Mouse (Mus musculus) MEL (cell line): ENCODE measurements at regions not wholly inside any gene's neighbourhood (a gene's known extent, or its start where the extent isn't known, plus 50 kb on each side); places are given as distances from the start of the nearest gene placed in this dataset.

ENCODE experiments used
- DNase-seq: peaks from one replicate; pipeline ENCODE4 v3.0.0; 2011; ENCODE audit warnings: low read depth, low spot score
- H3K27ac ChIP-seq: 2 replicates; pipeline ENCODE4 v1.5.1; 2012; ENCODE audit warnings: low read depth, mild to moderate bottlenecking, control low read depth, low read length, moderate library complexity; ENCODE audit not compliant: control insufficient read depth
- H3K27me3 ChIP-seq, 2 experiments: fragments of 150-350 bp in 1 of 2; sonication (generic) in 1 of 2; 2 replicates each; pipeline ENCODE4 v1.6.1; 2012; ENCODE audit warnings: low read length in 2 of 2, mild to moderate bottlenecking in 2 of 2, improper control_type of control experiment in 1 of 2, moderate library complexity in 1 of 2; ENCODE audit not compliant: insufficient read depth in 2 of 2, control insufficient read depth in 1 of 2
- H3K36me3 ChIP-seq, 2 experiments: 2 replicates each; pipeline ENCODE4 v1.6.1; 2012 to 2014; ENCODE audit warnings: low read length in 2 of 2, improper control_type of control experiment in 1 of 2, inconsistent platforms in 1 of 2, mild to moderate bottlenecking in 1 of 2; ENCODE audit not compliant: insufficient read depth in 2 of 2, control insufficient read depth in 1 of 2
- H3K4me1 ChIP-seq, 2 experiments: fragments of 150-350 bp in 1 of 2; sonication (generic) in 1 of 2; 2 replicates each; pipeline ENCODE4 v1.6.1; 2012; ENCODE audit warnings: low read length in 2 of 2, improper control_type of control experiment in 1 of 2, mild to moderate bottlenecking in 1 of 2; ENCODE audit not compliant: insufficient read depth in 2 of 2, control insufficient read depth in 1 of 2
- H3K4me3 ChIP-seq, 2 experiments: fragments of 150-350 bp in 1 of 2; sonication (generic) in 1 of 2; 2 replicates each; pipeline ENCODE4 v1.5.1; 2012; ENCODE audit warnings: low read depth in 2 of 2, low read length in 2 of 2, mild to moderate bottlenecking in 2 of 2, moderate library complexity in 2 of 2, control low read depth in 1 of 2, improper control_type of control experiment in 1 of 2; ENCODE audit not compliant: control insufficient read depth in 1 of 2, insufficient read depth in 1 of 2
- H3K79me2 ChIP-seq: 2 replicates; pipeline ENCODE4 v1.6.1; 2012; ENCODE audit warnings: mild to moderate bottlenecking, low read length, moderate library complexity; ENCODE audit not compliant: control insufficient read depth, poor library complexity, insufficient read depth
- H3K9ac ChIP-seq: 2 replicates; pipeline ENCODE4 v1.6.1; 2012; ENCODE audit warnings: low read depth, mild to moderate bottlenecking, control low read depth, low read length, moderate library complexity; ENCODE audit not compliant: control insufficient read depth, poor library complexity, severe bottlenecking
- H3K9me3 ChIP-seq: fragments of 150-350 bp; sonication (generic); replicated peaks from 2 replicates; pipeline ENCODE4 v1.6.1; 2012; ENCODE audit warnings: mild to moderate bottlenecking, low read length, improper control_type of control experiment, moderate library complexity; ENCODE audit not compliant: insufficient read depth
- BHLHE40 ChIP-seq: IDR thresholded peaks from 2 replicates; pipeline ENCODE4 v1.6.1; 2012; ENCODE audit warnings: low read depth, mild to moderate bottlenecking, inconsistent platforms, low read length, improper control_type of control experiment, borderline replicate concordance
- E2F4 ChIP-seq: IDR thresholded peaks from 2 replicates; pipeline ENCODE4 v1.6.1; 2011; ENCODE audit warnings: low read depth, low read length, improper control_type of control experiment, borderline replicate concordance
- GABPA ChIP-seq: IDR thresholded peaks from 2 replicates; pipeline ENCODE4 v1.6.1; 2012; ENCODE audit warnings: low read depth, mild to moderate bottlenecking, inconsistent platforms, low read length, improper control_type of control experiment, moderate library complexity
- JUND ChIP-seq: IDR thresholded peaks from 2 replicates; pipeline ENCODE4 v1.6.1; 2011; ENCODE audit warnings: low read depth, mild to moderate bottlenecking, improper control_type of control experiment, low read length
- MAX ChIP-seq: IDR thresholded peaks from 2 replicates; pipeline ENCODE4 v1.6.1; 2011; ENCODE audit warnings: low read length, improper control_type of control experiment
- MXI1 ChIP-seq: IDR thresholded peaks from 2 replicates; pipeline ENCODE4 v1.6.1; 2011; ENCODE audit warnings: mild to moderate bottlenecking, low read depth, low read length, improper control_type of control experiment
- MYB ChIP-seq: IDR thresholded peaks from 2 replicates; pipeline ENCODE4 v1.6.1; 2011; ENCODE audit warnings: mild to moderate bottlenecking, low read depth, low read length, improper control_type of control experiment
- MYC ChIP-seq: IDR thresholded peaks from 2 replicates; pipeline ENCODE4 v1.6.1; 2011; ENCODE audit warnings: low read depth, mild to moderate bottlenecking, low read length, improper control_type of control experiment, moderate library complexity
- NELFE ChIP-seq: IDR thresholded peaks from 2 replicates; pipeline ENCODE4 v1.6.1; 2011; ENCODE audit warnings: low read depth, low read length, improper control_type of control experiment
- NRF1 ChIP-seq: IDR thresholded peaks from 2 replicates; pipeline ENCODE4 v1.6.1; 2014; ENCODE audit warnings: low read depth, mild to moderate bottlenecking, inconsistent platforms, low read length, improper control_type of control experiment, moderate library complexity; ENCODE audit not compliant: poor library complexity, insufficient read depth, severe bottlenecking
- POLR2AphosphoS5 ChIP-seq: IDR thresholded peaks from 2 replicates; pipeline ENCODE4 v1.6.1; 2012; ENCODE audit warnings: low read depth, borderline replicate concordance, mild to moderate bottlenecking, inconsistent platforms, low read length, moderate library complexity, mixed read lengths
- RAD21 ChIP-seq: IDR thresholded peaks from 2 replicates; pipeline ENCODE4 v1.6.1; 2011; ENCODE audit warnings: mild to moderate bottlenecking, low read depth, low read length, improper control_type of control experiment
- SIN3A ChIP-seq: IDR thresholded peaks from 2 replicates; pipeline ENCODE4 v1.6.1; 2012; ENCODE audit warnings: low read length, improper control_type of control experiment, inconsistent platforms
- SMC3 ChIP-seq: IDR thresholded peaks from 2 replicates; pipeline ENCODE4 v1.6.1; 2011; ENCODE audit warnings: low read depth, low read length, improper control_type of control experiment
- TAL1 ChIP-seq: IDR thresholded peaks from 2 replicates; pipeline ENCODE4 v1.6.1; 2012; ENCODE audit warnings: mild to moderate bottlenecking, inconsistent platforms, low read length, moderate library complexity, mixed read lengths
- TCF12 ChIP-seq: IDR thresholded peaks from 2 replicates; pipeline ENCODE4 v1.6.1; 2014; ENCODE audit warnings: low read depth, mild to moderate bottlenecking, inconsistent platforms, low read length, improper control_type of control experiment, moderate library complexity
- ZC3H11A ChIP-seq: IDR thresholded peaks from 2 replicates; pipeline ENCODE4 v1.6.1; 2012; ENCODE audit warnings: low read depth, mild to moderate bottlenecking, inconsistent platforms, low read length, improper control_type of control experiment
- ZKSCAN1 ChIP-seq: IDR thresholded peaks from 2 replicates; pipeline ENCODE4 v1.6.1; 2012; ENCODE audit warnings: low read depth, mild to moderate bottlenecking, inconsistent platforms, low read length, improper control_type of control experiment, moderate library complexity
- ZMIZ1 ChIP-seq: IDR thresholded peaks from 2 replicates; pipeline ENCODE4 v1.6.1; 2012; ENCODE audit warnings: low read depth, mild to moderate bottlenecking, inconsistent platforms, low read length, improper control_type of control experiment, moderate library complexity
- ZNF384 ChIP-seq: IDR thresholded peaks from 2 replicates; pipeline ENCODE4 v1.6.1; 2012; ENCODE audit warnings: low read depth, mild to moderate bottlenecking, inconsistent platforms, low read length, improper control_type of control experiment

- Histone ChIP-seq H3K27ac (no peak overlapping the region), H3K4me3 (no peak overlapping the region), H3K4me1 (no peaks in the 10 kb centered on the region), H3K9me3 (no peaks in the 10 kb centered on the region), H3K36me3 (no peaks in the 10 kb centered on the region), H3K27me3 (no peaks in the 10 kb centered on the region), H3K9ac (no peak overlapping the region), H3K79me2 (no peaks in the 10 kb centered on the region)
- TF ChIP-seq ZMIZ1 = no peak
- TF ChIP-seq JUND = no peak
- TF ChIP-seq MXI1 = no peak
- no peak for TF ChIP-seq MYB
- no peak for DNase-seq
These were observed 945.8 kb upstream of the Adgrl2 start for GRCm38 (mm10) chr3:149936197-149936596.

GRCm38 (mm10) chr3:149934832-149935231 lies 944.5 kb upstream of the Adgrl2 start:
- no peak overlapping the region for H3K4me3 ChIP-seq
- no peaks in the 10 kb centered on the region for H3K27me3 ChIP-seq
- TF ChIP-seq BHLHE40 (no peak), ZC3H11A (no peak), TCF12 (no peak), MAX (no peak), POLR2AphosphoS5 (no peak), NELFE (no peak), ZNF384 (no peak), ZKSCAN1 (no peak), JUND (no peak), E2F4 (no peak), GABPA (no peak), TAL1 (no peak), NRF1 (no peak), RAD21 (no peak), SMC3 (no peak), MYC (no peak), SIN3A (no peak)
- no peaks in the 10 kb centered on the region for H3K36me3 ChIP-seq
- H3K9me3 ChIP-seq = no peaks in the 10 kb centered on the region
- H3K9ac ChIP-seq = no peak overlapping the region
- DNase-seq = no peak
- H3K4me1 ChIP-seq = no peaks in the 10 kb centered on the region
- H3K79me2 ChIP-seq = no peaks in the 10 kb centered on the region
- no peak overlapping the region for H3K27ac ChIP-seq
